Mouse (Mus musculus): ENCODE results near the gene Frmd6.

- TF ChIP-seq EP300 (IDR thresholded peaks at IDR 0.05; ENCODE audit: low read length): no peak
- no peak for TF ChIP-seq CTCF (conservative IDR thresholded peaks at IDR 0.05 in 1 of 2, IDR thresholded peaks at IDR 0.05 in 1 of 2; ENCODE audit: low read depth in 2 of 2, low read length in 2 of 2)
- no peak for TF ChIP-seq ETS1 (conservative IDR thresholded peaks at IDR 0.05; ENCODE audit: low read depth, low read length)
- TF ChIP-seq MAFK (IDR thresholded peaks at IDR 0.05; ENCODE audit: insufficient replicate concordance, low read length): no peak
- TF ChIP-seq POLR2A (IDR thresholded peaks at IDR 0.05; ENCODE audit: low read depth, low read length): no peak
Measured at GRCm38 (mm10) chr12:70881854-70882253, 56.5 kb downstream of the Frmd6 start.
